22 mouse cellular contexts compared by ENCODE assay signal in genomic region chr13:112008806-112009205, GRCm38 (mm10).
"Had no signal": no experiment of that assay in that cellular context is flagged by ENCODE, and none has a peak within 500 bp of the region (broad histone marks: within the 10 kb centered on the region; RNA-seq: fewer than 3 reads in every experiment).

No protein-coding gene starts in this region.

- H3K9ac ChIP-seq: forebrain, postnatal 0 days; heart, embryonic 13.5 days; heart, embryonic 15.5 days; hindbrain, embryonic 13.5 days; hindbrain, embryonic 15.5 days; kidney, embryonic 15.5 days; limb, embryonic 13.5 days had no signal

- H3K27ac ChIP-seq: heart, adult 2 months; heart, embryonic 13.5 days; hindbrain, embryonic 13.5 days; hindbrain, embryonic 15.5 days; hindbrain, postnatal 0 days; kidney, embryonic 15.5 days; kidney, postnatal 0 days; limb, embryonic 13.5 days had no signal

- DNase-seq: forebrain, postnatal 0 days; gastrocnemius, postnatal 14 days; gastrocnemius, postnatal 36 days; heart, adult 11 months; heart, adult 2 months; heart, postnatal 14 days; heart, postnatal 36 days; kidney, adult 11 months; kidney, postnatal 14 days; layer of hippocampus, adult 9-11 months; layer of hippocampus, postnatal 36 days; left cerebral cortex, postnatal 4 days had no signal

- H3K27me3 ChIP-seq: heart, embryonic 13.5 days; heart, embryonic 15.5 days; hindbrain, embryonic 13.5 days; hindbrain, embryonic 15.5 days; kidney, embryonic 15.5 days; limb, embryonic 13.5 days had no signal

- H3K9me3 ChIP-seq: heart, embryonic 15.5 days; hindbrain, embryonic 13.5 days; hindbrain, embryonic 15.5 days; limb, embryonic 13.5 days had no signal

- H3K36me3 ChIP-seq: heart, embryonic 13.5 days; heart, embryonic 15.5 days; hindbrain, embryonic 13.5 days; hindbrain, embryonic 15.5 days; kidney, embryonic 15.5 days; limb, embryonic 13.5 days had no signal

- H3K4me3 ChIP-seq: heart, adult 2 months; heart, embryonic 13.5 days; heart, embryonic 15.5 days; hindbrain, embryonic 13.5 days; hindbrain, embryonic 15.5 days; kidney, embryonic 15.5 days; limb, embryonic 13.5 days had no signal

- H3K4me1 ChIP-seq: hindbrain, embryonic 13.5 days; hindbrain, embryonic 15.5 days; limb, embryonic 13.5 days had no signal

- H3K4me2 ChIP-seq: heart, embryonic 11.5 days; heart, embryonic 13.5 days; heart, embryonic 15.5 days; hindbrain, embryonic 13.5 days; hindbrain, embryonic 15.5 days; kidney, embryonic 15.5 days; limb, embryonic 13.5 days had no signal

- ATAC-seq: forebrain, postnatal 0 days; hindbrain, postnatal 0 days; intestine, embryonic 16.5 days had no signal
